Mouse (Mus musculus): ENCODE measurements around the gene Ccl7. TPM values are rescaled to one million over a fixed set of nuclear protein-coding genes. Genes with fewer than 3 reads are reported as not detected.

Ccl7 gene
- polyA plus RNA-seq, 1 experiment from 2014 or later, result not detected

- peaks cover 3% of the 10 kb centered on the region; the same call in 1 of the 2 replicates for H3K4me1 ChIP-seq
- no peaks in the 10 kb centered on the region for H3K9me3 ChIP-seq (replicated peaks)
- no peak for DNase-seq (ENCODE audit: low spot score)
- no peak overlapping the region for H3K27ac ChIP-seq
- no peak overlapping the region for H3K4me3 ChIP-seq
- H3K36me3 ChIP-seq, result no peaks in the 10 kb centered on the region
- WGBS, result 81% methylated on average over 3 of the region's 3 CpGs
- H3K27me3 ChIP-seq (ENCODE audit: low read depth, poor library complexity, severe bottlenecking), result no peaks in the 10 kb centered on the region
Measured at GRCm38 (mm10) chr11:82016181-82016780, 29.2 kb upstream of the Ccl7 start.

- no peak overlapping the region for H3K4me3 ChIP-seq
- H3K4me1 ChIP-seq, result no peaks in the 10 kb centered on the region
- H3K36me3 ChIP-seq, result no peaks in the 10 kb centered on the region
- H3K27me3 ChIP-seq (ENCODE audit: low read depth, poor library complexity, severe bottlenecking), result no peaks in the 10 kb centered on the region
- no peak for DNase-seq (ENCODE audit: low spot score)
- H3K27ac ChIP-seq, result no peak overlapping the region
- WGBS, result 67% methylated on average over 2 of the region's 2 CpGs
- H3K9me3 ChIP-seq (replicated peaks), result no peaks in the 10 kb centered on the region
Measured at GRCm38 (mm10) chr11:82019389-82019788, 26.1 kb upstream of the Ccl7 start.

GRCm38 (mm10) chr11:82019793-82020192, 25.7 kb upstream of the Ccl7 start:
- Histone ChIP-seq H3K27me3 (ENCODE audit: low read depth, poor library complexity, severe bottlenecking) (no peaks in the 10 kb centered on the region), H3K36me3 (no peaks in the 10 kb centered on the region), H3K27ac (no peak overlapping the region), H3K4me1 (no peaks in the 10 kb centered on the region), H3K9me3 (replicated peaks) (no peaks in the 10 kb centered on the region), H3K4me3 (no peak overlapping the region)
- DNase-seq (ENCODE audit: low spot score), result no peak

- Histone ChIP-seq H3K4me3 (no peak overlapping the region), H3K9me3 (replicated peaks) (no peaks in the 10 kb centered on the region), H3K36me3 (no peaks in the 10 kb centered on the region), H3K27ac (no peak overlapping the region), H3K4me1 (no peaks in the 10 kb centered on the region), H3K27me3 (ENCODE audit: low read depth, poor library complexity, severe bottlenecking) (no peaks in the 10 kb centered on the region)
- 75% methylated on average over 3 of the region's 3 CpGs for WGBS
- DNase-seq (ENCODE audit: low spot score), result no peak
Measured at GRCm38 (mm10) chr11:82021406-82021805, 24.1 kb upstream of the Ccl7 start.

- Histone ChIP-seq H3K36me3 (no peaks in the 10 kb centered on the region), H3K4me3 (no peak overlapping the region), H3K9me3 (replicated peaks) (no peaks in the 10 kb centered on the region), H3K27me3 (ENCODE audit: low read depth, poor library complexity, severe bottlenecking) (no peaks in the 10 kb centered on the region), H3K27ac (no peak overlapping the region), H3K4me1 (no peaks in the 10 kb centered on the region)
- no peak for DNase-seq (ENCODE audit: low spot score)
- 91% methylated on average over 6 of the region's 6 CpGs for WGBS
Measured at GRCm38 (mm10) chr11:82022504-82023056, 22.9 kb upstream of the Ccl7 start.

- Histone ChIP-seq H3K9me3 (replicated peaks) (no peaks in the 10 kb centered on the region), H3K27ac (no peak overlapping the region), H3K27me3 (ENCODE audit: low read depth, poor library complexity, severe bottlenecking) (no peaks in the 10 kb centered on the region), H3K36me3 (no peaks in the 10 kb centered on the region), H3K4me3 (no peak overlapping the region), H3K4me1 (no peaks in the 10 kb centered on the region)
- 85% methylated on average over 4 of the region's 4 CpGs for WGBS
- DNase-seq (ENCODE audit: low spot score), result no peak
Measured at GRCm38 (mm10) chr11:82023769-82024168, 21.7 kb upstream of the Ccl7 start.

- Histone ChIP-seq H3K4me3 (no peak overlapping the region), H3K9me3 (replicated peaks) (no peaks in the 10 kb centered on the region), H3K4me1 (no peaks in the 10 kb centered on the region), H3K27ac (no peak overlapping the region), H3K27me3 (ENCODE audit: low read depth, poor library complexity, severe bottlenecking) (no peaks in the 10 kb centered on the region), H3K36me3 (no peaks in the 10 kb centered on the region)
- DNase-seq (ENCODE audit: low spot score), result no peak
- 83% methylated on average over 2 of the region's 2 CpGs for WGBS
Measured at GRCm38 (mm10) chr11:82030171-82030570, 15.3 kb upstream of the Ccl7 start.

- no peaks in the 10 kb centered on the region for H3K36me3 ChIP-seq
- H3K4me3 ChIP-seq, result no peak overlapping the region
- H3K4me1 ChIP-seq, result 0 out of 2 replicates have a peak, but pooled peaks cover 3% of the 10 kb centered on the region
- no peaks in the 10 kb centered on the region for H3K9me3 ChIP-seq (replicated peaks)
- no peak for DNase-seq (ENCODE audit: low spot score)
- H3K27me3 ChIP-seq (ENCODE audit: low read depth, poor library complexity, severe bottlenecking), result no peaks in the 10 kb centered on the region
- H3K27ac ChIP-seq, result no peak overlapping the region
Measured at GRCm38 (mm10) chr11:82032136-82032535, 13.4 kb upstream of the Ccl7 start.

GRCm38 (mm10) chr11:82032678-82033344, 12.7 kb upstream of the Ccl7 start:
- Histone ChIP-seq H3K9me3 (replicated peaks) (no peaks in the 10 kb centered on the region), H3K4me1 (0 out of 2 replicates have a peak, but pooled peaks cover 3% of the 10 kb centered on the region), H3K4me3 (no peak overlapping the region), H3K27me3 (ENCODE audit: low read depth, poor library complexity, severe bottlenecking) (no peaks in the 10 kb centered on the region), H3K27ac (no peak overlapping the region), H3K36me3 (no peaks in the 10 kb centered on the region)
- WGBS, result 75% methylated on average over 8 of the region's 8 CpGs
- DNase-seq (ENCODE audit: low spot score), result no peak

- no peaks in the 10 kb centered on the region for H3K27me3 ChIP-seq (ENCODE audit: low read depth, poor library complexity, severe bottlenecking)
- H3K27ac ChIP-seq, result no peak overlapping the region
- no peak for DNase-seq (ENCODE audit: low spot score)
- 0 out of 2 replicates have a peak, but pooled peaks cover 3% of the 10 kb centered on the region for H3K4me1 ChIP-seq
- H3K4me3 ChIP-seq, result no peak overlapping the region
- no peaks in the 10 kb centered on the region for H3K36me3 ChIP-seq
- H3K9me3 ChIP-seq (replicated peaks), result no peaks in the 10 kb centered on the region
- WGBS, result 89% methylated on average over 7 of the region's 7 CpGs
Measured at GRCm38 (mm10) chr11:82034446-82034845, 11.1 kb upstream of the Ccl7 start.

GRCm38 (mm10) chr11:82035356-82035755, 10.2 kb upstream of the Ccl7 start, which contains the start of gene Ccl2:
Gene Ccl2, plus strand, starts transcription at chr11:82035571.
- H3K4me3 ChIP-seq, result no peak within 1 kb of the TSS
- 49% methylated on average over 5 of the region's 5 CpGs for WGBS
- 0 out of 2 replicates have a peak, but pooled peaks cover 3% of the 10 kb centered on the region for H3K4me1 ChIP-seq
- H3K36me3 ChIP-seq, result no peaks in the 10 kb centered on the region
- H3K27me3 ChIP-seq (ENCODE audit: low read depth, poor library complexity, severe bottlenecking), result no peaks in the 10 kb centered on the region
- H3K9me3 ChIP-seq (replicated peaks), result no peaks in the 10 kb centered on the region
- H3K27ac ChIP-seq, result no peak within 1 kb of the TSS
- DNase-seq (ENCODE audit: low spot score), result no peak

- no peak for DNase-seq (ENCODE audit: low spot score)
- H3K36me3 ChIP-seq, result no peaks in the 10 kb centered on the region
- no peak overlapping the region for H3K4me3 ChIP-seq
- H3K27ac ChIP-seq, result no peak overlapping the region
- H3K9me3 ChIP-seq (replicated peaks), result no peaks in the 10 kb centered on the region
- WGBS, result 93% methylated on average over 2 of the region's 2 CpGs
- H3K4me1 ChIP-seq, result 0 out of 2 replicates have a peak, but pooled peaks cover 3% of the 10 kb centered on the region
- no peaks in the 10 kb centered on the region for H3K27me3 ChIP-seq (ENCODE audit: low read depth, poor library complexity, severe bottlenecking)
Measured at GRCm38 (mm10) chr11:82035857-82036256, 9.7 kb upstream of the Ccl7 start.

GRCm38 (mm10) chr11:82038535-82038934, 7.0 kb upstream of the Ccl7 start, which contains the start of gene Gm17268:
Gene Gm17268, minus strand, starts transcription at chr11:82038562.
- no peaks in the 10 kb centered on the region for H3K9me3 ChIP-seq (replicated peaks)
- no peak for DNase-seq (ENCODE audit: low spot score)
- H3K4me3 ChIP-seq, result no peak within 1 kb of the TSS
- no peak within 1 kb of the TSS for H3K27ac ChIP-seq
- 0 out of 2 replicates have a peak, but pooled peaks cover 3% of the 10 kb centered on the region for H3K4me1 ChIP-seq
- no peaks in the 10 kb centered on the region for H3K27me3 ChIP-seq (ENCODE audit: low read depth, poor library complexity, severe bottlenecking)
- 39% methylated on average over 2 of the region's 2 CpGs for WGBS
- H3K36me3 ChIP-seq, result no peaks in the 10 kb centered on the region
